Mouse (Mus musculus) T-helper 17 cell (primary cell): Measurements from ENCODE around the gene Nr1h3.

ENCODE experiments used
- in situ Hi-C, 2 experiments: fragments of 300-600 bp; cut with MboI, MseI; formaldehyde crosslinking; loops; 1 replicate in 1 of 2; 2 replicates in 1 of 2; pipeline ENCODE4 v1.15.1; 2025; ENCODE audit warnings: high pct_unique_total_duplicates in 2 of 2

Gene Nr1h3

DNA sequence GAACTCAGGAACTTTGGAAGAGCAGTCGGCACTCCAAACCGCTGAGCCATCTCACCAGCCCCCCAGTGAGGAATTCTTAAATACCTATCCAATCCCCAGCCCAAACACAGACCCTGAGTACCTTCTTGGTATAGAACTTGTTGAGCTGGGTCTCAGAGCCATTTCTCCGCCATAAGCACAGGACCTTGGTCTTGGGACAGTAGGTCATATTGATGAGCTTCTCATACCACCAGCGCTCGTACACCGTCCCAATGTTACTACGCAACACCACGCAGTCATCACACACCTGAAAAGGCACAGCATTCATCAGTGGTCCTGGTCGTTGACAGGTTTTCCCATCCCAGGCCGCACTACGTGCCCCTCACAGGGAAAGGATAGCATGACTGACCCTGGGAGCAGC lies 59.2 kb downstream of the Nr1h3 start:
- in situ Hi-C loops, result no loop called here

DNA sequence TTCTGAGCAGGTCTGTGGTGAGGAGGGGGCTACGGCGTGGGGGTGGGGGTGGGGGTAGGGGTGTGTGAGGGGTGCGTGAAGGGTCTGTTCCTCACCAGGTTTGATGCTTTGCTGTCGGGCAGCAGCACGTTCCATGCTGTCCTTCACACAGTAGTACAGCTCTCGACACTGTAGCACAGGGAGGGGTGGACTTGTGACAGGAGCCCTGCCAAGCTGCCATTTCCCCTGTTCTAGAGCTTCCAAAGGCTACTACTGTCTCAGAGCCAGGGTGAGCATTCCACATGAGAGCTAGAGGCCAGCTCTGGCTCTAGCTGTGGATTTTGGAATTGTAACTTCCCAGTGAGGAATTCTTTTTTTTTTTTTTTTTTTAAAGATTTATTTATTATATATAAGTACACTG lies 59.7 kb downstream of the Nr1h3 start:
- in situ Hi-C loops, result no loop called here

DNA sequence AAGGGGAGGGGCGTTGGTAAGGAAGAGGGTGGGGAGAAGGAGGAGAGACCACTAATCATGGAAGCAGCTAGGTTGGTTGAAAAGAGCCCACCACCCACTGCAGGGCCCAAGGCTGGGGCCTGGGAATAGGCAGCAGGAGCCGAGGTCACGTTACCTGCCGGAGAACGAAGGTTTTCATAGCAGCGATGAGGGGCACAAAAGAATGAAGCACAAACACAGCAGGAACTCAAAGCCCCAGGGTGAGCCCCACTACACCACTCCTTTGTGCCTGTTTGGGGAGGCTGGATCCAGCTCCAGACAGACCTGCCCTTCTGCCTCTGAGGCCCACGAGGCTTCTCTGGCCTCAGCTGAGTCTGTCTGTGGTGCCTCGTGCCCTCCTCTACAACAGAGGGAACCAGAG lies 62.9 kb downstream of the Nr1h3 start:
- in situ Hi-C loops, result no loop called here

DNA sequence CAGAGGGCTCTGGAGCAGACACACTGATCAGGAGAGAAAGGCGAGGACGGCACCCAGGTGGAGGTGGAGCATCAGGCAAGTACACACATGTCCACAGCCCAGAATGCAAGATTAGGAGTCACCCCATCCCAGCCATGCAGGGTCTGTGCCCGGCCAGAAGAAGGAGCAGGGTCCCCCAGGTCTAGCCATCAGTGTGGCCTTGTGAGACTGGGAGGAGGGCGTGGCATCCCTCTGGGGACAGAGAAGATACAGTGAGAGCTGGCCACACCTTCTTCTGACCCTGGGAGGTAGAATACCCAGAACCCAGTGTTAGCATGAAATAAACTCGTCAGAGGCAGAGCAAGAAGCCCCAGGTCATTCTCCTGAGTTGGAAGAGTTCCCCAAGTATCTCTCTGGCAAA lies 63.3 kb downstream of the Nr1h3 start:
- in situ Hi-C loops, result no loop called here

DNA sequence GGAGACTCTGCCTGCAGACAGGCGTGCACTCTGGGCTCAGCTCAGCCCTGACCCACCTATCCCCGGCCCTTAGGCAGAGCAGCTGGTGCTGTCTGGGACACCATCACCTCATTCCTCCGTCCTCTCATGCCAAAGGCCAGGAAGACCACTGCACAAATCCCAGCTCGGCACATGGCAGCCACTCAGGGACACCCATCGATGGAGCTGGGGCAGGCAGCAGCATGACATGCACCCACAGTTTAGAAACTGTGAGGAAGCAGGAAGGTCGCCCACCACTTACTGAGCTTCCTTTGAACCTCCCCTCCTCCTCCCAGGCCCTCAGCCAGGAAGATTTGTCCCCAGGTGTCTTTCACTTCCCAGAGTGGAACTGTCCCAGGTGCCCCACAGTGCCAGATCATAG lies 65.2 kb downstream of the Nr1h3 start:
- in situ Hi-C loops, result no loop called here

DNA sequence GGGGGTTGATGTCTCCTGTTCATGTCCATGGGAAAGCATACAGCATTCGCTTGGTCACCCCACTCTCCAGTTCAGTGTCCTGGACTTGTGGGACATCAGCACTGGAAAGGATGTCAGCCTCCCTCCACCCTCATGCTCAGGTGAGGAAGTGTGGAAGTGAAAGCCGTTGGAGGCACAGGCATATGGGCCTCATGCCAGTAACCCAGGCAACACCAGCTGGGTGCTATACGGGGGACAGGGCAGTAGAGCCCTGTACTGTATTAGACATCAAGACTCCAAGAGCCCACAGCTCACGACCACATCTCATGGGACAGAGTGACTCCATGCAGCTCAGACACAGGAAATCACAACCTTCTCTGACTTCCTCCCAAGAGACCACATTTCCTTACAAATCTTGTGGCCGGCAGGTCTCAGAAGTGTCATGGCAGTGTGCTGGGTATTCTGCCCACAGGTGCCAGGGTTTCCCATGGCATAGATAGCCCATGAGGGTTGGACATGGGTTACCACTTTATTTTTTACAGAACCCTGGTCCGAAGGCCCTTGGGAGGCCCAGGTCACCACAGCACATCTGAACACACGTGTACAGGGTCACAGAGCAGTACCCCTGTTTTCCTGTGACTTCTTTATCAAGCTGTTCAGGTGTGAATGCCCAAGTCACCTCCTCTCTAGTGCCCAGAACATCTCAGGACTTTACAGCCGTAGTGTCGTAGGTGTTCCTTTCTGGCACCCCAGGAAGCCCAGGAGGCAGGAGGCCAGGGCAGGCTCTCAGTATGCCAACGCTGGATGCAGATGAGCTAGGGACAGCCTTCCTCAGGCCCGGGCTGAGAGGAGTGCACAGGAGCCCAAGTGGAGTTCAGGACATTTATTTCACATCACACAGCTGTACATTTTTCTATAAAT lies 65.9 kb downstream of the Nr1h3 start:
- in situ Hi-C loops, result no loop called here
